Mouse (Mus musculus) E14TG2a.4 (cell line): ENCODE results near the gene Gm5142.

ENCODE experiments used
- CTCF ChIP-seq: conservative IDR thresholded peaks from 2 replicates; pipeline ENCODE4 v1.5.1; 2014; ENCODE audit warnings: low read length
- NANOG ChIP-seq: IDR thresholded peaks from 2 replicates; pipeline ENCODE4 v1.6.1; 2014; ENCODE audit warnings: borderline replicate concordance, low read length, mixed read lengths
- POU5F1 ChIP-seq: IDR thresholded peaks from 2 replicates; pipeline ENCODE4 v1.6.1; 2014; ENCODE audit warnings: low read length, borderline replicate concordance

DNA sequence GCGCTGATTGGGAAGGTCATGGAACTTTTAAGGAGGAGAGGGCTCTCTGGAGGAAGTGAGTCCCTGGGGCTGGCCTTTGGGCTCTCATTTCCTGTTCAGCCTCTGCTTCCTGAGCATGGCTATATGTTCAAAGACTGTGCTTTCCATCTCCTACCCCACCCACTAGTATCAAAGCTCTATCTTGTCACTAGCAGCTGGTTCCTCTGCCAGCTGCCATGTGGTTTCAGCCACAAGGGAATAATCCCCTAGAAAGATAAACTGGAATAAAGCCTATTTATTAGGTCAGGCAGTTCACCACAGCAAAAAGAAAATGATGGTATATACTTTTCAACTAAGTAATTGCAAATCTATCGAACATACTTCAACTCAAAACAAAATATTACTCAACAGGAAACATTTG is 4.2 kb upstream of the Gm5142 start:
- TF ChIP-seq CTCF: no peak
- TF ChIP-seq POU5F1: no peak
- TF ChIP-seq NANOG: no peak
